Mouse (Mus musculus) limb, embryonic 13.5 days (tissue): ENCODE measurements around the gene Slc22a4. TPM values are rescaled to one million over a fixed set of nuclear protein-coding genes. Genes with fewer than 3 reads are reported as not detected.
"Not testable (repeated sequence)": the region's sequence is repeated elsewhere in the genome, so short reads cannot be mapped to it uniquely, and the experiment has no call there.

Experiments used
- ATAC-seq: fragments of 200-750 bp; cut with Nextera tagmentation; 2 replicates; pipeline ENCODE4 v1.8.0; 2017; ENCODE audit warnings: low read depth, moderate number of reproducible peaks, moderate TSS enrichment; ENCODE audit not compliant: low FRiP score
- H3K27ac ChIP-seq: fragments of 300-500 bp; sonication (generic); 2 replicates; pipeline ENCODE4 v1.5.1; 2015; ENCODE audit warnings: inconsistent platforms, mild to moderate bottlenecking, moderate library complexity
- H3K27me3 ChIP-seq: fragments of 300-500 bp; sonication (generic); 2 replicates; pipeline ENCODE4 v1.6.1; 2015; ENCODE audit warnings: mild to moderate bottlenecking, inconsistent platforms
- H3K36me3 ChIP-seq: fragments of 300-500 bp; sonication (generic); 2 replicates; pipeline ENCODE4 v1.6.1; 2015; ENCODE audit warnings: inconsistent platforms, mild to moderate bottlenecking, moderate library complexity
- H3K4me1 ChIP-seq: fragments of 300-500 bp; sonication (generic); 2 replicates; pipeline ENCODE4 v1.6.1; 2015; ENCODE audit warnings: inconsistent platforms
- H3K4me2 ChIP-seq: fragments of 300-500 bp; sonication (generic); replicated peaks from 2 replicates; pipeline ENCODE4 v1.6.1; 2015; ENCODE audit warnings: inconsistent platforms, mild to moderate bottlenecking, moderate library complexity
- H3K4me3 ChIP-seq: fragments of 300-500 bp; sonication (generic); 2 replicates; pipeline ENCODE4 v1.5.1; 2015; ENCODE audit warnings: moderate library complexity, mild to moderate bottlenecking, inconsistent platforms
- H3K9ac ChIP-seq: fragments of 300-500 bp; sonication (generic); 2 replicates; pipeline ENCODE4 v1.6.1; 2015; ENCODE audit warnings: mild to moderate bottlenecking, inconsistent platforms
- H3K9me3 ChIP-seq: fragments of 300-500 bp; sonication (generic); 2 replicates; pipeline ENCODE4 v1.6.1; 2016; ENCODE audit warnings: inconsistent platforms
- WGBS: fragments of 180-500 bp; shearing (Covaris S2); methylation state at CpG from one replicate; pipeline ENCODE4 v1.1.7; 2015; 5-methylcytosine and 5-hydroxymethylcytosine counted together
- polyA plus RNA-seq: library from polyadenylated mRNA; unstranded; fragments of >200 nt; fragmentation: Nextera tagmentation; extraction: Ambion mirVana; gene quantifications from 2 replicates; pipeline ENCODE4 v1.2.1, GENCODE M21; 2015

Gene Slc22a4
- polyA plus RNA-seq, 1 experiment from 2014 or later: 1.6 TPM

DNA sequence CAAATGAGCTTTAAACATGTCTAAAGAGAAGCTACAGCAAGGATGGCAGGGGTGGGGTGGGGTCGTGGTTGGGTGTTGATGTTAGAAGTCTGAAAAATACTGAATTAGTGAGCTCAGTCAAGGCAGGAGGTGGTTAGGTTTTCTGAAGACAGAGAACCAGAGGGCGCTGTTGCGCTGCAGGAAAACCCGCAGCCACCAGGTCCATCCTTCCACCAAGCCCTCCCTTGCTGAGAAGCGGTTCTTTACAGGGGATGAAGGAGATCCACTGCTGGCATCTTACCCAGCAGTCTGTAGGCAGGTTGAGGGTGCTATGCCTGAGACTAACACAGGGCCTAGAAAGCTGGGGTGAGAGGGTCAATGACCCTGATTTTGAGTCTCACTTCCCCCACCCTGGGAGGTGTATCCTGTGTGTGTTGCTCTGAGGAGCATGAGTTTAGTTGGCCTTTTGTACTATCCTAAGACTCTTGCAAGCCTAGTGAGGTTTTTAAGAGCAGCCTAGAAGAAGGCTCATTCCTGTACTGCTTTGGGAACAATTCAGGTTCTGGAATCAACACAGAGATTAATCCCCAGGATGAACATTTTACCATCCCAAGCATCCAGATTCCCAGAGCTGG, 25.6 kb downstream of the Slc22a4 start:
- Histone ChIP-seq H3K27me3 (peaks cover 5% of the 10 kb centered on the region; the same call in 1 of the 2 replicates), H3K27ac (no peak overlapping the region), H3K9me3 (no peaks in the 10 kb centered on the region), H3K4me3 (no peak overlapping the region), H3K36me3 (no peaks in the 10 kb centered on the region), H3K9ac (no peak overlapping the region), H3K4me1 (peaks cover 9% of the 10 kb centered on the region), H3K4me2 (no peak overlapping the region)
- WGBS: 6% methylated on average over 5 of the region's 5 CpGs
- ATAC-seq: no peak

DNA sequence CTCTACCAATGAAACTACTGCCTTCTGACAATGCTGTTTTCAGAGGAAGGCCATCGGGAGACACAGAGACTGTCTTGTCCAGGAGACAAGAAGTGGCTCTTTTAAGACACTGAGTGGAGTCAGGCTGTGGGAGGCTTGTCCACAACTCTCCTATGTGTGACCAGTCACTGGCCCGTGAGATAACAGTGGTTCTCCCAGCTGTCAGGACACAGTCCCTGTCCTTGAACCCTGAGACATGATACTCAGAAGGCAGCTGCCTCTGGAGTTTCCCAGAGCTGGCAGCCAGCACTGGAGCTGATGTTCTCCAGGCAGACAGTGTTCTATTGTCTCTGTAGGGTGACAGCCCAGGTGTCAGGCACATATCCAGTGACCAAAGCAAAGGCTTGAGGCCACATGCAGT, 30.2 kb downstream of the Slc22a4 start:
- Histone ChIP-seq H3K4me1 (peaks cover 5% of the 10 kb centered on the region), H3K4me2 (no peak overlapping the region), H3K9ac (no peak overlapping the region), H3K27me3 (peaks cover 5% of the 10 kb centered on the region; the same call in 1 of the 2 replicates), H3K4me3 (no peak overlapping the region), H3K36me3 (no peaks in the 10 kb centered on the region), H3K9me3 (no peaks in the 10 kb centered on the region), H3K27ac (no peak overlapping the region)
- ATAC-seq: no peak
- WGBS: 86% methylated on average over 2 of the region's 2 CpGs

DNA sequence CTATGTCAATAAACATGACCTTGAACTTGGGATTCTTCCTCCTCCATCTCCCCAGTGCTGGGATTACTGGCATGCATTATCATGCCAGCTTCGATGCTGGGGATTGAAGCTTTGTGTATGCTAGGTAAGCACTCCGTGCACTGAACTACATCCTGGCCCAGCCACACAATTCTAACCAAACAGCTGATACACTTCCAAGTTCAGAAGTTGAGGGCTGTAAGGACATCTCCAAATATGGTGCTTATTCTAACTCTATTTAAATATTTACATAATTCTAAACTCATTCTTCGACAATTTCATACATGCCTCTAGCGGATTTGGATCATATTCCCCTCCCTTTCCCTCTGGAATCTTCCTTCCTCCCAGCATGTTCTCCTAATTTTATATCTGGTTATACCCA, 35.6 kb downstream of the Slc22a4 start:
- Histone ChIP-seq H3K9ac (no peak overlapping the region), H3K27ac (no peak overlapping the region), H3K4me1 (no peaks in the 10 kb centered on the region), H3K36me3 (no peaks in the 10 kb centered on the region), H3K4me2 (no peak overlapping the region), H3K4me3 (no peak overlapping the region), H3K27me3 (no peaks in the 10 kb centered on the region), H3K9me3 (no peaks in the 10 kb centered on the region)
- no peak for ATAC-seq
- 91% methylated on average over 4 of the region's 4 CpGs for WGBS

DNA sequence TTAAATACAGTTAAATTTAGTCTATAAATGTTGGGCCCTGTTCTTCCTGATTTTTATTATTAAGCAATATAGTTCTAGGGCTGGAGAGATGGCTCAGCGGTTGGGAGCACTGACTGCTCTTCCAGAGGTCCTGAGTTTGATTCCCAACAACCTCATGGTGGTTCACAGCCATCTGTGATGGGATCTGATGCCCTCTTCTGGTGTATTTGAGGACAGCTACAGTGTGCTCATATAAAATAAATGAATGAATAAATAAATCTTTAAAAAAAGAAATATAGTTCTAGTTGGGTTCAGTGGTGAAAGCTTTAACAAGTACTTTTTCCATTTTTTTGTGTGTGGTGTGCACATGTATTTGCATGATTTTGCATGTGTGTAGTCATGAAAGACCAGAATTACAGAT, 38.7 kb downstream of the Slc22a4 start:
- Histone ChIP-seq H3K4me1 (no peaks in the 10 kb centered on the region), H3K9ac (no peak overlapping the region), H3K27me3 (no peaks in the 10 kb centered on the region), H3K36me3 (no peaks in the 10 kb centered on the region), H3K4me3 (no peak overlapping the region), H3K9me3 (no peaks in the 10 kb centered on the region), H3K4me2 (no peak overlapping the region), H3K27ac (no peak overlapping the region)
- ATAC-seq: no peak
- 45% methylated on average over 1 of the region's 1 CpGs for WGBS

DNA sequence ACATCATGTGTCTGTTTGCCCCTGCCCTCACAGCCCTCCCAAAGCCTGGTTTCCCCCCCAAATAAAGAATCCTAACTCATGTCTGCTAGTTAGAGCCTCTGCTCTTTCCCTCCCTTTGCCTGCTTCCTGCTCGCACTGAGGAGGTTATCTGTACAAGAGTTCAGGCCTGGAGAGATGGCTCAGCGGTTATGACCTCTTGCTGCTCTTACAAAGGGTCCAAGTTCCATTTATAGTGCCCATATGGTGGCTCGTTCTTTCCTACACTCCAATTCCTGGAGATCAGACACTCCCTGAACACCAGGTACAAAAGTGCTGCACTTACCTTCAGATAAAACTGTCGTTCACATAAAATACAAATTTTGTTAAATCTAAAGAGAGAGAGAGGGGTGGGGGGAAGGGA, 39.8 kb downstream of the Slc22a4 start:
- Histone ChIP-seq H3K9me3 (no peaks in the 10 kb centered on the region), H3K27ac (no peak overlapping the region), H3K4me3 (no peak overlapping the region), H3K4me1 (no peaks in the 10 kb centered on the region), H3K36me3 (no peaks in the 10 kb centered on the region), H3K27me3 (no peaks in the 10 kb centered on the region), H3K4me2 (no peak overlapping the region), H3K9ac (no peak overlapping the region)
- whole genome bisulfite sequencing: 63% methylated on average over 4 of the region's 4 CpGs
- ATAC-seq: no peak

DNA sequence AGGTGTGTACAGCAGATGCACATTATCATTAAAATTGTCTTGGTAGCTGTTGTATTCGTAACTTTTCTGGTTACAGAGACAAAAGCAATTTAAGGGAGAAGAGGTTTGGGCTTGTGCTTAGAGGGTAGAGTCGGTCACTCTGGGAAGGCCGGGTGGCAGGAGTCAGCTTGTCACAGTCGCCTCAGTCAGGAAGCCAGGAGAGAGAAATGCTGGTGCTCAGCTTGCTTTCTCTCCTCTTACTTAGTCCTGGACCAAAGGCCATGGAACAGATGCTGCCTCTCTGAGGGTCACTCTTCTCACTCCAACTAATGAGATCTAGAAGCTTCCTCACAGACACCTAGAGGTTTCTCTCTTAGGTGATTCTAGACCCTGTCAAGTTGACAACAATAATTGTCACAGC, 46.5 kb downstream of the Slc22a4 start:
- Histone ChIP-seq H3K9ac (no peak overlapping the region), H3K27me3 (peaks cover 11% of the 10 kb centered on the region), H3K4me1 (peaks cover 8% of the 10 kb centered on the region; the same call in 1 of the 2 replicates), H3K9me3 (no peaks in the 10 kb centered on the region), H3K27ac (no peak overlapping the region), H3K36me3 (no peaks in the 10 kb centered on the region), H3K4me2 (no peak overlapping the region), H3K4me3 (no peak overlapping the region)
- WGBS: 80% methylated on average over 4 of the region's 4 CpGs
- ATAC-seq: no peak

DNA sequence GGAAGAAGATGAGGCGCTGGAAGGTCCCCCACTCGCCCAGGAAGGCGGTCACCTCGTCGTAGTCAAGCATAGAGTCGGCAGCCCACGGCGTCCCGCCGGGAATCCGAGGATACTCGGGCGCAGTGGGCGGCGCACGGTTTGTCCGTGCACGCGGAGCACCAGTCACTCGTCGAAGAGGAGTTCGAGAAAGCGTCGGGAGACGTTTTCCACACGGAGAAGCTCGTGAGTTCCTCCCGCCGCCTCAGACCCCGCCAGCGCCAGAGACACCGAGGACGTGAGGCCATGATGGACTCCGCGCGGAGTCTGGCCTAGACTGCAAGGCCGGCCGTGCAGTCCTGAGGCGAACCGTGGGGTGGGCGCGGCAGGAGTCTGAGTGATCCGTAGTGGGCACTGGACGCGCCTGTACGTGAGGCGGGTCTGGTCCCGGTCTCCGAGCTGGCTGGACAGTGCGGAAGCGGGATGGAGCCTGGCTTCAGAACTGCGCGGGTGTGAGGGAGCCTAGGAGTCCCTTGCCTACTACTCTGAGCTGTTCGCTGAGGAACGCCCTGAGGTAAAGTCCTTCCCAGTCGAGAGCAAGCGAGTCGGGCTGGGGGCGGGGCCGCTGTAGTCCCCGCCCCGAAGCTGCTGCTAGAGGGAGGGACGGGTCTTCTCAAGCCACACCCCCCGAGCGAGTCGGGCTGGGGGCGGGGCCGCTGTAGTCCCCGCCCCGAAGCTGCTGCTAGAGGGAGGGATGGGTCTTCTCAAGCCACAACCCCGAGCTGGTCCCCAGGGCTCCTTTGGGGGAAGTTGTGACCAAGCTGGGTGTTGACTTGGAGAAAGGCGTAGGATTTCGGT, 47.9 kb downstream of the Slc22a4 start, which contains the start of gene Slc22a21:
TSS of gene Slc22a21 (minus strand) at position 545 of the 834 bp plus-strand sequence.
- peaks cover 8% of the 10 kb centered on the region; the same call in 1 of the 2 replicates for H3K4me1 ChIP-seq
- peak within 1 kb of the TSS; percentile 76 for H3K9ac ChIP-seq
- peak within 1 kb of the TSS; percentile 92 for H3K4me2 ChIP-seq
- peak within 1 kb of the TSS; percentile 60 for H3K4me3 ChIP-seq
- 2% methylated on average over 68 of the region's 73 CpGs for WGBS
- H3K9me3 ChIP-seq: no peaks in the 10 kb centered on the region
- H3K27ac ChIP-seq: no peak within 1 kb of the TSS
- peaks cover 11% of the 10 kb centered on the region for H3K27me3 ChIP-seq
- ATAC-seq: peak; percentile 93
- no peaks in the 10 kb centered on the region for H3K36me3 ChIP-seq

DNA sequence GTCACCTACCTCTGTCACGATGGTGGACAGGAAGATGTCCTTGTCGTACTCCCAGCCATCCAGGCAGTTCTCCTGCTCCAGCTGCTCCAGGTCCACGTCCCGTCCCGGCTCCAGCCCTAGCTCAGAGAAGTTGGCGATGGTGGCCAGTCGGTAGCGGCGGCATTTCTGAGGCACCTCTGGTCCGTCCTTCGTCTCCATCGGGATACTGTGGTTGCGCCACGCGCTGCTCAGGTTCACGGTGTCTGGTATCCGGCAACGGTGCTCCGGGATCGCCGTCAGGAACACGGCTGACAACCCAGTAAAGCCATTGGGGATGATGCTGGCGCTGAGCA, 48.5 kb downstream of the Slc22a4 start:
- H3K4me1 ChIP-seq, H3K9me3 ChIP-seq, H3K36me3 ChIP-seq, H3K27ac ChIP-seq: not testable (repeated sequence)
- Histone ChIP-seq H3K9ac (peak overlapping the region; percentile 76), H3K4me2 (peak overlapping the region; percentile 92), H3K27me3 (peaks cover 11% of the 10 kb centered on the region), H3K4me3 (peak overlapping the region; percentile 60)
- under 1% methylated on average over 23 of the region's 23 CpGs for WGBS
- ATAC-seq: 0 out of 2 replicates have a peak, but pooled peaks have one; percentile 25

DNA sequence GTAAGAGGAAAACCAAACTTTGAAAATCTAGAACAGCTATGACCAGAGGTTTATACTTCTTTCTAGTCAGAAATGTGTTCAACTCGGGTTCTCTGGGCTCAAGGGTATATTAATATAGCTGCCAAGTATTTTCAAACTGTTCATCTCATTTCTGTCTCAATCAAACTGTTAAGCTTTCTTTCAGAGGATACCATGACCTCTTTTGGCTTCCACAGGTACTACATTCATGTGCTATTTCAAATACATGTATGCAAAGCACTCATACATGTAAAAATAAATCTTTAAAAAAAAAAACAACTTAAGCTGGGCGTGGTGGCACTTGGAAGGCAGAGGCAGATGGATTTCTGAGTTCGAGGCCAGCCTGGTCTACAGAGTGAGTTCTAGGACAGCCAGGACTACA, 50.2 kb downstream of the Slc22a4 start:
- H3K4me2 ChIP-seq: no peak overlapping the region
- H3K9ac ChIP-seq: no peak overlapping the region
- H3K36me3 ChIP-seq: no peaks in the 10 kb centered on the region
- 78% methylated on average over 3 of the region's 3 CpGs for WGBS
- no peak for ATAC-seq
- no peak overlapping the region for H3K4me3 ChIP-seq
- H3K9me3 ChIP-seq: no peaks in the 10 kb centered on the region
- peaks cover 8% of the 10 kb centered on the region; the same call in 1 of the 2 replicates for H3K4me1 ChIP-seq
- no peak overlapping the region for H3K27ac ChIP-seq
- peaks cover 11% of the 10 kb centered on the region for H3K27me3 ChIP-seq

DNA sequence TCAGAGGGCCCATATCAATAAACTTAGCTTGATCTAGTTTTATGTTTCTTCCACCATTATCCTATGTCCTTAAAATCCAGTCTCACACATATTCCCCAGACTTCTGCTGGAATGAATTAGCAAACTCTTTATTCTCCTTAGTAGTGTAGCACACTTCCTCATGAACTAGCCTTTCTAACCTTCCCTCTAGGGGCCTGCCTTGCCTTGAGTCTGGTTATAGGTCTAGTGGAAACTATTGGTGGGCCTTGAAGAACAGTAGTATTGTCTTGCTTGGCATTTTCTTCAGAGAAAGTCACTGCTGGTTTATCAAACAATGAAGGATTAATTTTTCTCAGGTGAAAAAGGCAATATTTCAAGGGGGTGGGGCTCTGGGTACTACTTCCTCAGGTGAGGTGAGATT, 52.3 kb downstream of the Slc22a4 start:
- ATAC-seq: no peak
- Histone ChIP-seq H3K4me1 (peaks cover 8% of the 10 kb centered on the region; the same call in 1 of the 2 replicates), H3K9me3 (no peaks in the 10 kb centered on the region), H3K27ac (no peak overlapping the region), H3K27me3 (peaks cover 11% of the 10 kb centered on the region), H3K4me2 (no peak overlapping the region), H3K4me3 (no peak overlapping the region), H3K9ac (no peak overlapping the region), H3K36me3 (no peaks in the 10 kb centered on the region)

DNA sequence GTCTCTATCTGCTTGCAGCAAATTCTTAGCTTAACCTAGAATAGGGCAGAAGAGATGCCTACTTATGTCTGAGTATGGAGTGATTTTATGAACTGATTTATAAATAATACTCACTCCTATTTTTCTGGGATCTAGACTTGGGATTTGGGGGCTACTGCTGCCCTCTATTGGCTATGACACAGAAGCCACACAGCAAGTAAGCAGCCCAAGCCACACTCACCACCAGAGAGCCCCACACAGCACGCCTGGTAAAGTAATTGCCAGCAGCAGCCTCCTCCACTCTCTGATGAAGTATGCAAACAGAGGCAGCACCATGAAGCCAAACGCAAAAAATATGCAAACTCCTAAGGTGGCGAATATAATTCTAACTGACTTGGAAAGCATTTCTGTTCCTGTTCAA, 68.9 kb downstream of the Slc22a4 start:
- Histone ChIP-seq H3K9me3 (no peaks in the 10 kb centered on the region), H3K4me2 (no peak overlapping the region), H3K4me3 (no peak overlapping the region), H3K36me3 (no peaks in the 10 kb centered on the region), H3K27ac (no peak overlapping the region), H3K9ac (no peak overlapping the region), H3K4me1 (no peaks in the 10 kb centered on the region), H3K27me3 (no peaks in the 10 kb centered on the region)
- 32% methylated on average over 3 of the region's 3 CpGs for WGBS
- ATAC-seq: no peak

DNA sequence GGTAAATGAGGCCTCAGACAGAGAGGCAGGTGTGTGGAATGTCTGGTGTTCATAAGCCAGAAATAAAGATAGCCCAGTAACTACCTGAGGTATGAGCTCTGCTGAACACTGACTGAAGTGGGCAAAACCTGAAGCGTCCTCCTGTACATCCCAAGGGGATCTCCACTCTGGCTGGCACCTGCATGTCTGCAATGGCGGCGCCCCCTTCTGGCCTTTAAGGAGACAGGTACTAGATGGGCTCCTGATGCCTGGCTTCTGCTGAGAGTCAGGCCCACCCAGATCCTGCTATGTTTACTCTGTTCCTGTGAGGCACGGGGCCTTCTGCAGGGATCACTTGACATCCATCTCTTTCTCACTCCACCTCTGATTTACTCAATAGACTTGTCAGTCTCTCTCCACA, 69.7 kb downstream of the Slc22a4 start:
- 46% methylated on average over 4 of the region's 4 CpGs for WGBS
- not testable (repeated sequence) for H3K4me1 ChIP-seq, H3K36me3 ChIP-seq, H3K4me2 ChIP-seq, H3K9me3 ChIP-seq, H3K27me3 ChIP-seq, H3K4me3 ChIP-seq, ATAC-seq, H3K27ac ChIP-seq, H3K9ac ChIP-seq
